Mouse (Mus musculus) adrenal gland, adult 2 months (tissue): Measurements from ENCODE around the gene Ckap5. TPM values are rescaled to one million over a fixed set of nuclear protein-coding genes. Genes with fewer than 3 reads are reported as not detected.

Source experiments
- DNase-seq: peaks from one replicate; pipeline ENCODE4 v3.0.0; 2021
- polyA plus RNA-seq: library from polyadenylated mRNA; depleted of rRNA; stranded (reverse); fragments of >200 nt; gene quantifications from 2 replicates; pipeline ENCODE4 v1.2.3, GENCODE M21; 2012
- total RNA-seq, 2 experiments: library from RNA; stranded (reverse); gene quantifications; 2 replicates each; pipeline ENCODE4 v1.2.3; 2021

Ckap5 gene
- total and polyA plus RNA-seq, 3 experiments, result 2.9 to 40.3 (median 36.6) TPM

GRCm38 (mm10) chr2:91627486-91627885, 100.9 kb downstream of the Ckap5 start:
- no peak for DNase-seq

GRCm38 (mm10) chr2:91628171-91628570, 101.6 kb downstream of the Ckap5 start:
- DNase-seq, result no peak

DNA sequence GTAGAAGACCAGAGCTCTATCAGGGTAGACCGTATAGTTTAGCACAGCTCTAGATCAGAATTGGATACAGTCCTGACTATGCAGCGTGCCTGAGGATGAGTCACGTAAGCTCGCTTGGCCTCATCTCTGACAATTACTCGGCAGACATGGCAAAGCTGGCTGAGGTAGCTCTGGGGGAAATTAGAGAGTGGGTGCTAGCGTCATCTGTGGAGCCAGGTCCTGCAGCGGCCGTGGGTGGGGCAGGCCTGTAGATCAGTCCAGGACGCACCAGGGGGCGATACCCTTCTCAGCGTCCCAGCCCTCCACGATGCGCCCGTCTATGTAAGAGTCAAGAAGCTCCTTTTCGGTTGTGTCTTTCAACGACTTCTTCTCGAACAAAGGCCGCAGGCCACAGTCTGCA, 103.1 kb downstream of the Ckap5 start:
- DNase-seq, result peak; percentile 49

GRCm38 (mm10) chr2:91630384-91630783, 103.8 kb downstream of the Ckap5 start:
- DNase-seq, result peak; percentile 45

DNA sequence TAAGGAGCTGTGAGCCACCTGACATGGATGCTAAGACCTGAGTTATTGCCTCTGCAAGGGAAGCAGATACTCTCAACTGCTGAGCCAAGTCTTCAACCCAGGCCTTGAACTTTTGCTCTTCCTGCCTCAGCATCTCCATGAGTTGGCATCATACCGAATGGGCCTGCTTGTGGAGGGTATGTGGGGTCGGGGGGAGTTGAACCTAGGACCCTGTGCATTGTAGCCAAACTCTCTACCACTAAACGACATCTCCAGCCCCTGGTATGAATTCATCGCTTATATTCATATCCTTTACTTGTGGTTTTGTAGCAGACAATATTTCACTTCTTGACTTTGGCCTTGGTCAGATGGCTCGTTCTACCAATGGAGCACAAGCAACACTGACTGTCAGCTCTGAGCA, 105.3 kb downstream of the Ckap5 start:
- peak; percentile 56 for DNase-seq

DNA sequence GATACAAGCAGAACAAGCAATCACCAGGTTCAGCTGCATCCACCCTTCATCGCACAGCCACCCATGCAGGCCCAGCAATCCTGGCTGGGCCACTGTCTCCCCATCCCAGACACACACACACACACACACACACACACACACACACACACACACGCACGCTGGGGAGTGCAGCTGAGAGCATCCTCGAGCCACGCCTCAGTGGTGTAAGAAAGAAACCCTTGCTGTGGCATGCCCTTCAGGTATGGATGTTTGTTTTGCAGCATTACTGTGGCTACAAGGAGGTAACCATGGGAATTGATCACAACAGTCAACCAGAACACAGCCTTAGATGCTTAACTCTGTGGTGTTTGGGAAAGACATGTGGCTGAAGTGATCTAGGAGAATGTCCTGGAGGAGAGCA, 105.8 kb downstream of the Ckap5 start:
- no peak for DNase-seq

DNA sequence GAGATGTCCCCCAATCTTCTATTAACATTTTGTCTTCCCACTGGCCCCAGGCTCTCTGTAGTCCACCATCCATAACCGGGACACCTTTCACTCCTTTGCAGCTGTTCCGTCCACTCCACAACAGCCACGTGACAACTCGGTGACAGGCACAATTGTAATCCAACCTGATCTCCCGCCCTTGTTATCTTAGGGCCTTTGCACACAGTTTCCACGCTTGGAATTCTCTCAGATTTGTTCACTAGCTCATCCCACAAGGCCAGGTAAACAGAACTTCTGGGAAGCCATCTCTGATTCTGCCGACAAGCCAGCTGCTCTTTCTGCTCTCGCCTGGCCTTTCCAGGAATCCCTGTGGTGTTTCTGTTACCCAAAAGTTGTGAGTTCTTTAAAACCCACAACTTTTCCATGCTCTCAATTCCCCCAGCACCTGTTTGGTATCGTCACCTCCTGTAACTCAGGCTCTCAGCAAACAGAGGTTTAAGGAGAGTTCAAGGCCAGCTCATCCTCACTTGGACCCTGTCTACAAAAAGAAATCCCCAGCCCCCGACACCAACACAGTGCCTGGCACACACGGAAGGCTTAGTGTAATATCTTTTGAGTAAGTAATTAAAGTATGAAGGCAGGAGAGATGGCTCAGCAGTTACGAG, 106.9 kb downstream of the Ckap5 start:
- DNase-seq, result no peak

- DNase-seq, result no peak
Observed at GRCm38 (mm10) chr2:91634841-91635240, 108.3 kb downstream of the Ckap5 start.

DNA sequence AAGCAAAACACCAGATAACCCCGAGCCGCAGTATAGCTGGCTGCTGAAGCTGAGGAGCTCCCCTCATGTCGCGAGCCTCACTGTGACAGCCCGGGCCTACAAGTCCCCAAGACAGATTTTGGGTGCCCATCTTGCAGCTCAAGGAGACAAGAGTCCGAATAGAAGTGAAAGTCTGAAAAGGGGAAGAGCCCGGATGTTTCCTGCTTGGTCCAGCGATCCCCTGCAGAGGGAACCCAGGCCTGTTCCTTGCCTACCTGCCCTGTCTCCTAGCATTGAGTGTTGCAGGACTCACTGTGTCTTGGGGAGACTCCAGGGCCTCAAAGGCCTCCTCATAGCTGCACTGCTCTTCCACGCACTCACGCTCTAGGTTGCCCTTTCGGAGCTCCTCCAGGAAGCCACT, 108.9 kb downstream of the Ckap5 start:
- no peak for DNase-seq

DNA sequence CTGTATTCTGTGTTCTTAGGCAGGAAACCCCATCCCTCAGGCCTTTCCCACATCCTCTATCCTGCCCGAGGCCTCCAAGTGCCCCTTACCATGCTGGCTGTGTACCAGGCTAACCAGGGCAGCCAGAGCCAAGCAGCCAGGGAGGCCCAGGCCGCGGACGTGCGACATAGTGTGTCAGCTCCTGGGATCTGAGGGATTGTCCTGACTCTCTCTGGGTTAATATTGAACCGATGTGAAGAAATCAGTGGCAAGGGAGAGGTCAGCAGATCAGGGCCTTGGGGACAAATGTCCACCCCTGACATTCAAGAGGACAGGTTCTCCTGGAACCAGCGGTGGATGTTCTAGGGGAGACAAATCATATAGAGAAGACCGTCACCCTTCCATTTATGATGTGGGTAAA, 109.7 kb downstream of the Ckap5 start, which contains the start of gene F2:
F2 (minus strand) TSS at position 186 of the 400 bp plus-strand sequence.
- no peak for DNase-seq

GRCm38 (mm10) chr2:91636727-91637338, 110.3 kb downstream of the Ckap5 start:
- DNase-seq, result no peak

- DNase-seq, result no peak
Observed at GRCm38 (mm10) chr2:91638931-91639330, 112.4 kb downstream of the Ckap5 start.

DNA sequence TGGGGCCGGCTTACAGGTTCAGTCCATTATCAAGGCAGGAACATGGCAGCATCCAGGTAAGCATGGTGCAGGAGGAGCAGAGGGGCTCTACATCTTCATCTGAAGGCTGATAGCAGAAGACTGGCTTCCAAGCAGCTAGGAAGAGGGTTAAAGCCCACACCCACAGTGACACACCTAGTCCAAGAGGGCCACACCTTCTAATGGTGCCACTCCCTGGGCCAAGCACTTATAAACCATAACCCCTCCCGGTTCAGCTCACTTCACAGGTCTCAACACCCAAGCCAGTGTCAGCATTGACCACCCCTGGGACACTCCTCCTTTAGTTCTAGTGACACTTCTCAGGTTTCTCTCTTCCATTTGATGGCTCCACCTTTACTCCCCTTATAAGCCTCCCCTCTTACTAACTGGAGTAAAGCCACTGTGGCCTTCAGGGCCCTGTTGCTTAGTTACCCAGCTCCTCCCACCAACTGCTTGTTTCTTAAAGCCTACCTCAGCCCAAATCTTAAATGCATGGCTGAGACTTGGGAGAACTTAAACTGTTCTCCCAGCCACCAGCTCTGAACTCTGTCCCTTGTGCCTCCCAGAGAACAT, 116.4 kb downstream of the Ckap5 start:
- DNase-seq, result no peak

- DNase-seq, result no peak
Observed at GRCm38 (mm10) chr2:91644021-91644420, 117.5 kb downstream of the Ckap5 start.

DNA sequence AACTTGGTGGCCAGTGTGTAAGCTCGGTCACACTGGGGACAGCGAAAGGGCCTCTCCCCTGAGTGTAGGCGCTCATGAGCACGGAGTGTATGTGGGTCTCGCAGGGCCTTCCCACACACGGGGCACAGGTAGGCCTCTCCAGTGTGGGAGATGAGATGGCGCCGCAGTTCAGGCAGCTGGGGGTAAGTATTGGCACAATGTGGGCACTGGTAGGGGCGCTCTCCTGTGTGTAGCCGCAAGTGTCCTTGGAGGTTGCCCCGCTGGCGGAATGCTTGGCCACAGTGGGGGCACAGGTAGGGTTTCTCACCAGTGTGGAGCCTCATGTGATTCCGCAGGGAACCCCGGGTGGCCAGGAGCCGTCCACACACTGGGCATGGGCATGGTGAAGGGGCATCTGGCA, 118.8 kb downstream of the Ckap5 start:
- no peak for DNase-seq

DNA sequence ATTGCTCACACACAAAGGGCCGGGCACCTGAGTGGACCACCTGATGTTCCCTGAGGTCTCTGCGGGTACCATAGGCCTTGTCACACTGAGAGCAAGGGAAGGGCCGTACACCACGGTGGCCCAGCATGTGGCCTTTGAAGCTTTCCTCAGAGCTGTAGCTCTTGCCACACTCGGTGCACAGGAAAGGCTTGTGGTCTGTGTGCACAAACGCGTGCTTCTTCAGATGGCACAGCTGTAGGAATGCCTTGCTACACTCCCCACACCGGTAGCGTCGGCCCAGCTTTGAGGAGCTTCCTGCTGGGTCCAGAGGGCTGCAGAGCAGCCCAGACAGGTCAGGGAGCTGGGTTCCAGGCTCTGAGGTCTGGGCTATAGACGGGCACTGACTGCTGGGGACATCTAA, 119.2 kb downstream of the Ckap5 start:
- DNase-seq, result no peak

- DNase-seq, result no peak
Observed at GRCm38 (mm10) chr2:91646733-91647132, 120.2 kb downstream of the Ckap5 start.

GRCm38 (mm10) chr2:91649152-91649551, 122.6 kb downstream of the Ckap5 start:
- no peak for DNase-seq

- peak; percentile 96 for DNase-seq
Observed at GRCm38 (mm10) chr2:91649553-91650359, 123.2 kb downstream of the Ckap5 start, which contains the start of the genes Zfp408 and Arhgap1. TSS of gene Zfp408 (minus strand) at chr2:91649791. TSS of gene Arhgap1 (plus strand) at chr2:91649860.

DNA sequence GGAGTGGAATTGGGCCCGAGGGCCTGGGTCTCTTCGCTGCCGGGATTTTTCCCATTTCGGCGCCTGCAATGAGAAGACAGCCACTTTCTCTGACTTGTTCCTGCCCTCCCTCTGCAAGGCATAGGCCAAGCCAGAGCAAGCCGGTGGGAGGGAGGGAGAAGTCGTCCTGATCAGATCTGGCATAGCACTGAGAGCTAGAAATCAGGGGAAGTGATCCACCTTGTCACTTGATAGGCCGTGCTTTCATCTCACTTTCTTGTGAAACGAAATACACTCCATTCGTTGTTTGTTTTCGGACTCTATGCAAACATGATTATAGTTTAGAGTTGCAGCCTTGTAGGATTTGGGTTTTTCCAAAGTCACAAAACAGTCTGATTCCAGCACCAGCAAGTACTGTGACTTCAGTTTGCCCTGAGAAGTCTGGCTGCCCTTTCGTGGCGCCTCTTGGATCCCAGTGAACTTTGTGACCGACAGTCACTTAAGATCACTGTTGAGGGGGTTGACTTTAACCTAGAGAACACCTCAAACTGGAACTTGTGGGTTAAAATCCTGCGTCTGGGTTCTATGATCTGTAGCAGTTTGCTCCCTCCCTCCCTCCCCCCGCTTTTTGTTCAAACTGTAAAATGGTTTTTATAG, 123.9 kb downstream of the Ckap5 start:
- no peak for DNase-seq

- DNase-seq, result no peak
Observed at GRCm38 (mm10) chr2:91651458-91652258, 125.1 kb downstream of the Ckap5 start.
